Mouse (Mus musculus): ENCODE measurements at regions not wholly inside any gene's neighbourhood (a gene's known extent, or its start where the extent isn't known, plus 50 kb on each side); places are given as distances from the start of the nearest gene placed in this dataset.

DNA sequence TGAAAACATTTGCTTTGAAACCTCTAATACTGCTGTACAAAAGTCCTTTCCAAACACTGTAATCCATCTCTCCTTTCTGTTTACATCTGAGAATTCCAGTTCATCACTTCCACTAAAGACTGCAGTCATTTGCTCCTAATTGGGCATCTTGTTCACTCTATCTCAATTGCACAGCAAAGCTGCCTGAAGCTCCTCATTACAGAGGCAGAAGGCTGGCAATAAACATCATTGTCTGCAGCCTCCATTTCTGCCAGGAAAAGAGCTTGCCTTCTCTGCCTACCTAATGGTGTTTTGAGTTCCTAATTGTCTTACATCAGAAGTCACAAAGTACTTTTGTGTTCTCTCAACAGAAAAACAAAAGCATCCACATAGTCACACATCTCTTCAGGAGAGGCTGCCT, 207.7 kb downstream of the Kcnj2 start:
- no peak for TF ChIP-seq CTCF (IDR thresholded peaks at IDR 0.05; ENCODE audit: low read depth)
- no peak for TF ChIP-seq EP300 (optimal IDR thresholded peaks at IDR 0.05)
